Mouse (Mus musculus) liver, embryonic 14.5 days (tissue): ENCODE measurements around the gene Eml3. TPM values are rescaled to one million over a fixed set of nuclear protein-coding genes. Genes with fewer than 3 reads are reported as not detected.

Experiments
- ATAC-seq: fragments of 200-750 bp; cut with Nextera tagmentation; 2 replicates; pipeline ENCODE4 v1.8.0; 2017; ENCODE audit warnings: moderate number of reproducible peaks, mild to moderate bottlenecking, moderate library complexity; ENCODE audit not compliant: insufficient read depth
- DNase-seq, 3 experiments: peaks; one replicate each; pipeline ENCODE4 v3.0.0-alpha.2; 2012 to 2013; ENCODE audit warnings: low read depth in 3 of 3, low spot score in 3 of 3
- H3K27ac ChIP-seq: fragments of 300-500 bp; sonication (generic); 2 replicates; pipeline ENCODE4 v1.5.1; 2014; ENCODE audit warnings: moderate library complexity, mild to moderate bottlenecking, control low read depth, inconsistent platforms
- H3K27me3 ChIP-seq: fragments of 300-500 bp; sonication (generic); 2 replicates; pipeline ENCODE4 v1.6.1; 2014; ENCODE audit warnings: mild to moderate bottlenecking, low read length, moderate library complexity; ENCODE audit not compliant: control insufficient read depth, insufficient read depth
- H3K36me3 ChIP-seq: fragments of 300-500 bp; sonication (generic); replicated peaks from 2 replicates; pipeline ENCODE4 v1.6.1; 2014; ENCODE audit warnings: low read depth; ENCODE audit not compliant: control insufficient read depth, insufficient read depth
- H3K4me1 ChIP-seq, 2 experiments: fragments of 200-500 bp in 1 of 2; fragments of 300-500 bp in 1 of 2; sonication (generic) in 1 of 2; replicated peaks; 2 replicates each; pipeline ENCODE4 v1.6.1; 2012 to 2014; ENCODE audit warnings: antibody characterized with exemption in 1 of 2, inconsistent platforms in 1 of 2, low read length in 1 of 2; ENCODE audit not compliant: control insufficient read depth in 2 of 2, insufficient read depth in 2 of 2
- H3K4me2 ChIP-seq: fragments of 300-500 bp; sonication (generic); 2 replicates; pipeline ENCODE4 v1.6.1; 2014; ENCODE audit warnings: low read depth, mild to moderate bottlenecking, control low read depth, moderate library complexity
- H3K4me3 ChIP-seq, 2 experiments: fragments of 200-500 bp in 1 of 2; fragments of 300-500 bp in 1 of 2; sonication (generic) in 1 of 2; 2 replicates each; pipeline ENCODE4 v1.5.1; 2012 to 2014; ENCODE audit warnings: low read depth in 2 of 2, low read length in 2 of 2, mild to moderate bottlenecking in 2 of 2, control low read depth in 1 of 2, inconsistent platforms in 1 of 2, moderate library complexity in 1 of 2; ENCODE audit not compliant: insufficient read depth in 1 of 2
- H3K9ac ChIP-seq: fragments of 300-500 bp; sonication (generic); replicated peaks from 2 replicates; pipeline ENCODE4 v1.6.1; 2014; ENCODE audit warnings: mild to moderate bottlenecking, control low read depth, moderate library complexity
- H3K9me3 ChIP-seq: fragments of 300-500 bp; sonication (generic); 2 replicates; pipeline ENCODE4 v1.6.1; 2016; ENCODE audit warnings: low read length, mixed read lengths; ENCODE audit not compliant: control insufficient read depth
- CTCF ChIP-seq: IDR thresholded peaks from 2 replicates; pipeline ENCODE4 v1.5.1; 2016; ENCODE audit warnings: antibody characterized with exemption, low read depth, control low read depth
- EP300 ChIP-seq: IDR thresholded peaks from 2 replicates; pipeline ENCODE4 v1.6.1; 2016; ENCODE audit warnings: antibody characterized with exemption, low read depth
- WGBS: fragments of 180-500 bp; shearing (Covaris S2); extraction: QIAGEN DNeasy Blood & Tissue Kit; methylation state at CpG from one replicate; pipeline ENCODE4 v1.1.7; 2014; ENCODE audit not compliant: insufficient replicate concordance; 5-methylcytosine and 5-hydroxymethylcytosine counted together
- polyA plus RNA-seq, 2 experiments: library from polyadenylated mRNA; depleted of rRNA in 1 of 2; stranded (reverse) in 1 of 2; unstranded in 1 of 2; fragments of >200 nt; fragmentation: Nextera tagmentation in 1 of 2; extraction: Ambion mirVana in 1 of 2; gene quantifications; 2 replicates each; pipeline versions ENCODE4 v1.2.1 to v1.2.3; 2012 to 2014

Eml3 gene
- polyA plus RNA-seq, 2 experiments, result 5.6 to 11.0 TPM

DNA sequence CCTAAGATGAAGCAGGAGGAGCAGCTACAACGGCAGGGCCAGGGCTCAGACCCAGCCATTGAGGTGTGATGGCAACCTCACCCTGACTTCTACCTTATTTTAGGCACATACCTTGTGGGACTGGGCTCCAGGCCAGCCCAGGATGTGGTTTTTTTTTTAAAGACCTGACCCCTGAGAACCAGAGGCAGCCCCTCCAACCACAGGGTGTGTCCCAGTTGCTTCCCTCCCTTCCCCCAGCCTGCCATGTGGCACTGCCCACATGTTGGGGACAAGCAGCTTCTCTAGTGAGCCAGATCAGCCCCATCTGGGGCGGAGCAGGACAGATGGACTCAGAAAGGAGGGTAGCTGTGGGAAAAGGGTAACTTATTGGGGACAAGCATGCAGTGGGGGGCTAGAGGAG is 2.6 kb upstream of the Eml3 start:
- Histone ChIP-seq H3K36me3 (peaks cover 8% of the 10 kb centered on the region), H3K9me3 (no peaks in the 10 kb centered on the region), H3K4me2 (no peak overlapping the region), H3K9ac (no peak overlapping the region), H3K4me3 (no peak overlapping the region), H3K4me1 (peaks cover 27 to 37% of the 10 kb centered on the region in 2 experiments), H3K27ac (no peak overlapping the region), H3K27me3 (no peaks in the 10 kb centered on the region)
- ATAC-seq (no peak), DNase-seq (no peak)
- TF ChIP-seq EP300 (no peak), CTCF (no peak)
- 57% methylated on average over 2 of the region's 2 CpGs for WGBS

DNA sequence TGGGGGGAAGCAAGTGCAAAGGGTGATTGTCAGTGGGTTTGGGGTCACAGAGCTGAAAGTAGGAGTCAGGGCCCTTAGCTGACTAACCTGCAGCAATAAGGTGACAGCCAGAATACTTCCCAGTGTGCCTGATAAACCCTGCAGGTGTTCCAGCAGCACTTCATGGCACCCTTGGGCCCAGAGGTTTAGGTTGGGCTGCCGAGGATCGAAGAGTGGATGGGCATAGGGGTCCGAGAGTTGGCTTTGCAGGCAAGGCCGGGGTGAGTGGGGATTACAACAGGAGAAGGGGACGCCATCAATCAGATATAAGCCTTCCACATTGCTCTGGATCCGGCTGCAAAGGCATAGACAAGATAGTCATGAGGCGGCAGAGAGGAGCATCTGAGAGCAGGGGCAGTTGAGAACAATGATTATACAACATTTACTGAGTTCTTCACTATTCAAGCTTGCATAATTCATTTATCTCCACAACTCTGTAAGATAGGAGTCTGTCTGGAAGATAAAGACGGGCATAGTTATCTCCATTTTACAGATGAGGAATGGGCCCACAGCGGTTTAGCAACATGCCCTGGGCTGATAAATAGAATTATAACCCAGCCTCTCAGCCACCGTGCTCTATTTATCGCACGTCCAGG is 1.3 kb upstream of the Eml3 start:
- 18% methylated on average over 12 of the region's 12 CpGs for WGBS
- DNase-seq (peak in 1 of 3 experiments; percentile 52), ATAC-seq (peak; percentile 50)
- H3K4me2 ChIP-seq, result peak overlapping the region; percentile 76
- TF ChIP-seq CTCF (no peak), EP300 (peak; percentile 84)
- H3K27me3 ChIP-seq, result no peaks in the 10 kb centered on the region
- H3K4me3 ChIP-seq, result peak overlapping the region in 1 of 2 experiments; percentile 70; a peak in 1 of 4 replicates
- peaks cover 7% of the 10 kb centered on the region for H3K36me3 ChIP-seq
- peak overlapping the region; percentile 59 for H3K27ac ChIP-seq
- peak overlapping the region; percentile 27; the same call in 1 of the 2 replicates for H3K9ac ChIP-seq
- H3K4me1 ChIP-seq, result peaks cover 27 to 33% of the 10 kb centered on the region in 2 experiments
- H3K9me3 ChIP-seq, result no peaks in the 10 kb centered on the region

DNA sequence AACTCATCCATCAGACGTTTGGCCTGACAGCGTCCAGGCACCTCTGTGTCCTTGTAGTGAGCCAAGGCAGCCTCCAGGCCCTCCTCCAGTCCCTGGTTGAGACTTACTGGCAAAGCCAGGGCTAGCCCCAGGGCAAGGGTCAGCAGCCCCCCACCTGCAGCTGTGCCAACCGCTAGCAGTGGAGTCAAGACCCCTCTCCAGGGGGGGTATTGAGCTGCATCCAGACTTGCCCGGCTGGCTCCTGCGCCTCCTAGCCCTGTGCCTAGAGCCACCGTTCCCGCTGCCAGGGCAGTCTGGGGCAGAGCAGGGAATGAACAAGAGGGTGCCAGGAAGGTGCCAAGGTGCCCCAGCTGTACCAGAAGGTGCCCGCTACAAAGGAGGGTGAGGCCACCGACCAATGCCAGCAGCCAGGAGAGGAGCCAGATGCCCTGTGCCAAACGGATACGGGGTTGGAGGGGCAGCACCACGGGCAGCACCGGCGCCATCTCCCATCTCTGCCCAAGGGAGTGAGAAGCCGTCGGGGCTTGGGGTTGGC is 596 bp upstream of the Eml3 start:
- no peak for DNase-seq
- TF ChIP-seq CTCF (no peak), EP300 (no peak)
- H3K4me2 ChIP-seq, result peak overlapping the region; percentile 76
- peak overlapping the region; percentile 52 for H3K27ac ChIP-seq
- WGBS, result 34% methylated on average over 16 of the region's 16 CpGs
- H3K9me3 ChIP-seq, result no peaks in the 10 kb centered on the region
- peaks cover 6% of the 10 kb centered on the region for H3K36me3 ChIP-seq
- peak; percentile 5; the same call in 1 of the 2 replicates for ATAC-seq
- H3K4me1 ChIP-seq, result peaks cover 21 to 30% of the 10 kb centered on the region in 2 experiments
- H3K4me3 ChIP-seq, result peak overlapping the region; percentile 70 to 72
- H3K9ac ChIP-seq, result peak overlapping the region; percentile 74
- no peaks in the 10 kb centered on the region for H3K27me3 ChIP-seq

DNA sequence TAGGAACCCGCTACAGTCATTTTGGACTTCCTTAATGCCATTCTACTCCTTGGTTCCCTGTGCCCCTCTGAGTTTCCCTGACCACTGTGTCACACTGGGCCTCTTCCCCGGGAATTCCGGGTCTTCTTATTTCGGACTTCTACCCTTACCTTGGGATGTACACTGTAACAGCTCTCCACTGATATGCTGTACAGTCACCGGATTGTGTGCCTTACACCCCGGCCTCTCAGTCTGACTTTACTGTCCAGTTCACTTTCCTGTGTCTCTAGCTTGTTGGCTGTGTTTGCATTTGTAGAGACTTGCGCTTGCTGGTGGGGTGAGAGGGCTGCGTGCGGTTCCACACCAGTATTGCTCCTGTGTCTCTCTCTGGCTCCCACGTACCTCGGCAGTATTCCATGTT is 765 bp downstream of the Eml3 start:
- H3K27me3 ChIP-seq, result no peaks in the 10 kb centered on the region
- no peak for TF ChIP-seq CTCF
- no peak for TF ChIP-seq EP300
- H3K4me3 ChIP-seq, result peak overlapping the region; percentile 70 to 72
- no peaks in the 10 kb centered on the region for H3K9me3 ChIP-seq
- DNase-seq (no peak), ATAC-seq (no peak)
- WGBS, result 8% methylated on average over 11 of the region's 11 CpGs
- H3K4me1 ChIP-seq, result peaks cover 20 to 30% of the 10 kb centered on the region in 2 experiments
- H3K27ac ChIP-seq, result no peak overlapping the region; the same call in 1 of the 2 replicates
- peak overlapping the region; percentile 76 for H3K4me2 ChIP-seq
- peak overlapping the region; percentile 74 for H3K9ac ChIP-seq
- peaks cover 8% of the 10 kb centered on the region for H3K36me3 ChIP-seq

DNA sequence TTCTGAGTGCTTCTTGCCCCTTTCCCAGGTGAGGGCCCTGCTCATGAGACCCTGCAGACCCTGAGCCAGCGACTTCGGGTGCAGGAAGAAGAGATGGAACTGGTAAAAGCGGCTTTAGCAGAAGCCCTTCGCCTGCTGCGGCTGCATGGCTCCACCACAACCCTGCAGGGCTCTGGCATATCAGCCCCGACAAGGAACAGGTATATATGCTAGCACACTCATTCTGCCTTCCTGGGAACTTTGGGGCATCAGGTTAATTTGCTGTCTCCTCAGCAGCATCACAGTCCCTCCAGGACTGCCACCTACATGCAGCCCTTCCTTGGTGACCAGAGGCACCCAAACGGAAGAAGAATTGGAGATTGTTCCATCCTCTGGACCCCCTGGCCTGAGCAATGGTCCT is 1.4 kb downstream of the Eml3 start:
- Histone ChIP-seq H3K4me3 (peak overlapping the region; percentile 70 to 72; a peak in 2 of 4 replicates), H3K36me3 (peaks cover 8% of the 10 kb centered on the region)

More for the DNA sequence above, 1.4 kb downstream of the Eml3 start:
- WGBS, result 69% methylated on average over 7 of the region's 7 CpGs
- Histone ChIP-seq H3K9me3 (no peaks in the 10 kb centered on the region), H3K27me3 (no peaks in the 10 kb centered on the region), H3K27ac (no peak overlapping the region), H3K4me2 (peak overlapping the region; percentile 76), H3K4me1 (peaks cover 20 to 30% of the 10 kb centered on the region in 2 experiments), H3K9ac (no peak overlapping the region)
- ATAC-seq (no peak), DNase-seq (no peak)
- TF ChIP-seq CTCF (no peak), EP300 (no peak)
